Mouse (Mus musculus) MEL (cell line): ENCODE data around the gene Pxn. TPM values are rescaled to one million over a fixed set of nuclear protein-coding genes. Genes with fewer than 3 reads are reported as not detected.

ENCODE experiments used
- DNase-seq: peaks from one replicate; pipeline ENCODE4 v3.0.0; 2011; ENCODE audit warnings: low read depth, low spot score
- H3K27ac ChIP-seq: 2 replicates; pipeline ENCODE4 v1.5.1; 2012; ENCODE audit warnings: low read depth, mild to moderate bottlenecking, control low read depth, low read length, moderate library complexity; ENCODE audit not compliant: control insufficient read depth
- H3K27me3 ChIP-seq, 2 experiments: fragments of 150-350 bp in 1 of 2; sonication (generic) in 1 of 2; 2 replicates each; pipeline ENCODE4 v1.6.1; 2012; ENCODE audit warnings: low read length in 2 of 2, mild to moderate bottlenecking in 2 of 2, improper control_type of control experiment in 1 of 2, moderate library complexity in 1 of 2; ENCODE audit not compliant: insufficient read depth in 2 of 2, control insufficient read depth in 1 of 2
- H3K36me3 ChIP-seq, 2 experiments: 2 replicates each; pipeline ENCODE4 v1.6.1; 2012 to 2014; ENCODE audit warnings: low read length in 2 of 2, improper control_type of control experiment in 1 of 2, inconsistent platforms in 1 of 2, mild to moderate bottlenecking in 1 of 2; ENCODE audit not compliant: insufficient read depth in 2 of 2, control insufficient read depth in 1 of 2
- H3K4me1 ChIP-seq, 2 experiments: fragments of 150-350 bp in 1 of 2; sonication (generic) in 1 of 2; 2 replicates each; pipeline ENCODE4 v1.6.1; 2012; ENCODE audit warnings: low read length in 2 of 2, improper control_type of control experiment in 1 of 2, mild to moderate bottlenecking in 1 of 2; ENCODE audit not compliant: insufficient read depth in 2 of 2, control insufficient read depth in 1 of 2
- H3K4me3 ChIP-seq, 2 experiments: fragments of 150-350 bp in 1 of 2; sonication (generic) in 1 of 2; 2 replicates each; pipeline ENCODE4 v1.5.1; 2012; ENCODE audit warnings: low read depth in 2 of 2, low read length in 2 of 2, mild to moderate bottlenecking in 2 of 2, moderate library complexity in 2 of 2, control low read depth in 1 of 2, improper control_type of control experiment in 1 of 2; ENCODE audit not compliant: control insufficient read depth in 1 of 2, insufficient read depth in 1 of 2
- H3K79me2 ChIP-seq: 2 replicates; pipeline ENCODE4 v1.6.1; 2012; ENCODE audit warnings: mild to moderate bottlenecking, low read length, moderate library complexity; ENCODE audit not compliant: control insufficient read depth, poor library complexity, insufficient read depth
- H3K9ac ChIP-seq: 2 replicates; pipeline ENCODE4 v1.6.1; 2012; ENCODE audit warnings: low read depth, mild to moderate bottlenecking, control low read depth, low read length, moderate library complexity; ENCODE audit not compliant: control insufficient read depth, poor library complexity, severe bottlenecking
- H3K9me3 ChIP-seq: fragments of 150-350 bp; sonication (generic); replicated peaks from 2 replicates; pipeline ENCODE4 v1.6.1; 2012; ENCODE audit warnings: mild to moderate bottlenecking, low read length, improper control_type of control experiment, moderate library complexity; ENCODE audit not compliant: insufficient read depth
- CHD2 ChIP-seq: IDR thresholded peaks from 2 replicates; pipeline ENCODE4 v1.6.1; 2011; ENCODE audit warnings: low read length, improper control_type of control experiment
- CTCF ChIP-seq, 3 experiments: IDR thresholded peaks in 2 of 3; conservative IDR thresholded peaks in 1 of 3; 2 replicates each; pipeline ENCODE4 v1.5.1; 2011 to 2012; ENCODE audit warnings: low read length in 3 of 3, low read depth in 2 of 3, mild to moderate bottlenecking in 2 of 3, improper control_type of control experiment in 1 of 3, inconsistent platforms in 1 of 3, mixed read lengths in 1 of 3, moderate library complexity in 1 of 3; ENCODE audit not compliant: control insufficient read depth in 1 of 3, insufficient read depth in 1 of 3, poor library complexity in 1 of 3, severe bottlenecking in 1 of 3
- EP300 ChIP-seq, 2 experiments: IDR thresholded peaks; 2 replicates each; pipeline ENCODE4 v1.6.1; 2011; ENCODE audit warnings: improper control_type of control experiment in 2 of 2, low read length in 2 of 2, low read depth in 1 of 2, mild to moderate bottlenecking in 1 of 2
- JUND ChIP-seq: IDR thresholded peaks from 2 replicates; pipeline ENCODE4 v1.6.1; 2011; ENCODE audit warnings: low read depth, mild to moderate bottlenecking, improper control_type of control experiment, low read length
- KAT2A ChIP-seq: conservative IDR thresholded peaks from 2 replicates; pipeline ENCODE4 v1.6.1; 2012; ENCODE audit warnings: low read depth, low read length, improper control_type of control experiment, inconsistent platforms
- MAX ChIP-seq: IDR thresholded peaks from 2 replicates; pipeline ENCODE4 v1.6.1; 2011; ENCODE audit warnings: low read length, improper control_type of control experiment
- MYB ChIP-seq: IDR thresholded peaks from 2 replicates; pipeline ENCODE4 v1.6.1; 2011; ENCODE audit warnings: mild to moderate bottlenecking, low read depth, low read length, improper control_type of control experiment
- NELFE ChIP-seq: IDR thresholded peaks from 2 replicates; pipeline ENCODE4 v1.6.1; 2011; ENCODE audit warnings: low read depth, low read length, improper control_type of control experiment
- RAD21 ChIP-seq: IDR thresholded peaks from 2 replicates; pipeline ENCODE4 v1.6.1; 2011; ENCODE audit warnings: mild to moderate bottlenecking, low read depth, low read length, improper control_type of control experiment
- RCOR1 ChIP-seq: IDR thresholded peaks from 2 replicates; pipeline ENCODE4 v1.6.1; 2012; ENCODE audit warnings: low read depth, mild to moderate bottlenecking, inconsistent platforms, low read length, improper control_type of control experiment
- SMC3 ChIP-seq: IDR thresholded peaks from 2 replicates; pipeline ENCODE4 v1.6.1; 2011; ENCODE audit warnings: low read depth, low read length, improper control_type of control experiment
- TAL1 ChIP-seq: IDR thresholded peaks from 2 replicates; pipeline ENCODE4 v1.6.1; 2012; ENCODE audit warnings: mild to moderate bottlenecking, inconsistent platforms, low read length, moderate library complexity, mixed read lengths
- UBTF ChIP-seq: IDR thresholded peaks from 2 replicates; pipeline ENCODE4 v1.6.1; 2012; ENCODE audit warnings: low read depth, mild to moderate bottlenecking, inconsistent platforms, low read length, improper control_type of control experiment, moderate library complexity, borderline replicate concordance; ENCODE audit not compliant: insufficient read depth
- USF1 ChIP-seq: IDR thresholded peaks from 2 replicates; pipeline ENCODE4 v1.6.1; 2014; ENCODE audit warnings: low read depth, mild to moderate bottlenecking, inconsistent platforms, low read length, improper control_type of control experiment, moderate library complexity
- USF2 ChIP-seq, 2 experiments: IDR thresholded peaks; 2 replicates each; pipeline ENCODE4 v1.6.1; 2011 to 2012; ENCODE audit warnings: improper control_type of control experiment in 2 of 2, low read length in 2 of 2, borderline replicate concordance in 1 of 2, inconsistent platforms in 1 of 2, low read depth in 1 of 2, mild to moderate bottlenecking in 1 of 2; ENCODE audit not compliant: insufficient read depth in 1 of 2
- ZC3H11A ChIP-seq: IDR thresholded peaks from 2 replicates; pipeline ENCODE4 v1.6.1; 2012; ENCODE audit warnings: low read depth, mild to moderate bottlenecking, inconsistent platforms, low read length, improper control_type of control experiment
- ZMIZ1 ChIP-seq: IDR thresholded peaks from 2 replicates; pipeline ENCODE4 v1.6.1; 2012; ENCODE audit warnings: low read depth, mild to moderate bottlenecking, inconsistent platforms, low read length, improper control_type of control experiment, moderate library complexity
- polyA plus RNA-seq, 2 experiments: library from polyadenylated mRNA; stranded (reverse) in 1 of 2; unstranded in 1 of 2; fragments of >175 nt in 1 of 2; fragments of >200 nt in 1 of 2; gene quantifications; 2 replicates each; pipeline versions ENCODE4 v1.2.1 to v1.2.4; 2012; ENCODE audit warnings: low replicate concordance in 2 of 2, low read depth in 1 of 2; ENCODE audit not compliant: insufficient read length in 2 of 2, insufficient read depth in 1 of 2, missing spikeins in 1 of 2
- total RNA-seq: library from RNA; depleted of rRNA; stranded (reverse); fragments of 300-350 nt; gene quantifications from 2 replicates; pipeline ENCODE4 v1.2.3, GENCODE M21; 2012

Gene Pxn
- total and polyA plus RNA-seq, 3 experiments: 15.2 to 167 (median 29.2) TPM

- TF ChIP-seq CTCF (IDR thresholded peaks at IDR 0.05 in 2 of 3, conservative IDR thresholded peaks at IDR 0.05 in 1 of 3; ENCODE audit: control insufficient read depth in 1 of 3, insufficient read depth in 1 of 3, low read depth in 2 of 3, low read length in 3 of 3, poor library complexity in 1 of 3, severe bottlenecking in 1 of 3) (no peak), RCOR1 (no peak)
Measured at GRCm38 (mm10) chr5:115569721-115570120, 63.2 kb downstream of the Pxn start (continued).

DNA sequence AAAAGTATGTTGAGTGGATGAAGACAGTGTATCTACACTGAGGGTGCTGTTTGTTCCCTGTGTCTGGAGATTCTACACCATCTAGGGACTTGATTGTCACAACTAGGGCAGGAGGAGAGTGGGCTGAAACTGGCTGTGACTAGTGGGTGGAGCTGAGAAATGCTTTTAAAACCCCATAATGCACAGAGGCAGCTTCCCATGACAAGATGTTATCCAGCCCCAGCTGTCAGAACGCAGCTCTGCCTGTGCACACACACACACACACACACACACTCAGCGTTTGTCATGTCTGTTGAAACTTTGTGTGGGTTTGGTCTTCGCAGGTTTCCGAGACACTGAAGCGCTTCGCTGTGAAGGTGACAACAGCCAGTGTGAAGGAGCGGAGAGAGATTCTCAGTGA lies 64.6 kb downstream of the Pxn start:
- H3K79me2 ChIP-seq: peaks cover 33% of the 10 kb centered on the region
- no peak for DNase-seq
- no peaks in the 10 kb centered on the region for H3K27me3 ChIP-seq
- peaks cover 5 to 9% of the 10 kb centered on the region in 2 experiments for H3K36me3 ChIP-seq
- peaks cover 0 to 2% of the 10 kb centered on the region in 2 experiments; a peak in 2 of 4 replicates for H3K4me1 ChIP-seq
- H3K4me3 ChIP-seq: no peak overlapping the region
- no peak overlapping the region for H3K27ac ChIP-seq
- no peak for TF ChIP-seq TAL1
- TF ChIP-seq USF2 (IDR thresholded peaks at IDR 0.05; ENCODE audit: borderline replicate concordance in 1 of 2, insufficient read depth in 1 of 2, low read depth in 1 of 2, low read length in 2 of 2): no peak
- TF ChIP-seq SMC3: no peak
- no peak for TF ChIP-seq KAT2A
- TF ChIP-seq RAD21: no peak
- TF ChIP-seq EP300 (IDR thresholded peaks at IDR 0.05; ENCODE audit: low read depth in 1 of 2, low read length in 2 of 2): no peak
- TF ChIP-seq MYB: no peak
- no peak for TF ChIP-seq ZMIZ1
- no peak for TF ChIP-seq CHD2
- H3K9ac ChIP-seq: no peak overlapping the region
- H3K9me3 ChIP-seq: no peaks in the 10 kb centered on the region

DNA sequence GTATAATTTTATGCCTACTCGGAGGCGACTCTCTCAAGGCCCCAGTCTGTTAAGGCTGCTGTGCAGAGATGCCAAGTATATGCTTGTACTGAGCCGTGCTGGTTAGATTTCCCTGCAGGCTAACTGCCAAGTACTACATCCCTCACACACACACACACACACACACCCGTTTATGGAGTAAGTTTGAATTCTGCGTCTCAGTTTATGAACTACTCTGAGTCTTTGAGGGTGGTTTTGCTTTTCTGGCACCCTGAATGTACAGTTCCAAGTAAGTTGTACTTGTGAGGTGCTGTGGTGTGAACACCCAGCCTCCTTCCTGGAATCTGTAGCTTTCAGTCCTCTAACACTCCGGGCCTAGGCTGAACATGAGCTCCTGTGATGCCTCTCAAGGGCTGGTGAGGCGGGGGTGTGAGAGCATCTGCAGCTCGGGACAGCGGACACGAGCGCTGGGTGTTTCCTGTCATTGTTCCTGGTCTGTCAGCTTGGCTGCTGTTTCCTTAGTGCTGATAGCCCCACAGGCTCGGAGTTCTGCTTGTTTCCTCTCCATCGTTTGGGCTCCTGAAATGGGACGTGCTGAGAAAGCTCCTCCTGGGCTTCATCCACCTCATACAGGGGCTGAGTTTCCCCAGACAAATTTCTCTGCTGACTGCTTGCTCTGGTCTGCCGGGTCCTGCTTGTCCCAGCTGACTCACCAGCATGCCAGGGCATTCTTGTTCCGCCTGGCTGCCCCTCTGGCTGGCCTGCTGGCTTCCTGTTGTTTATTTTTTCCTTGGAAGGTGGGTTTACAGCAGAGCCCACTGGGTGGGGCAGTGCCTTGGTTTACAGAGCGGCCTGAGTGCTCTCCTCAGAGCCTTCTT lies 66.4 kb downstream of the Pxn start:
- Histone ChIP-seq H3K9me3 (no peaks in the 10 kb centered on the region), H3K4me1 (no peaks in the 10 kb centered on the region), H3K27me3 (no peaks in the 10 kb centered on the region), H3K27ac (no peak overlapping the region), H3K36me3 (peaks cover 0 to 7% of the 10 kb centered on the region in 2 experiments; a peak in 2 of 4 replicates), H3K4me3 (no peak overlapping the region), H3K9ac (no peak overlapping the region), H3K79me2 (peaks cover 17% of the 10 kb centered on the region)
- TF ChIP-seq USF1 (no peak), ZMIZ1 (no peak), MYB (no peak), UBTF (no peak), KAT2A (no peak), ZC3H11A (no peak), MAX (no peak), RCOR1 (no peak), NELFE (no peak), CHD2 (no peak), JUND (no peak), EP300 (IDR thresholded peaks at IDR 0.05; ENCODE audit: low read depth in 1 of 2, low read length in 2 of 2) (no peak)
- no peak for DNase-seq
